Mouse (Mus musculus) liver, adult (tissue): ENCODE data around the gene 4921539E11Rik.
A peak's percentile ranks its signal among the peaks of the same experiment; 100 is the strongest.

Source experiments
- GATA4 ChIP-seq: IDR thresholded peaks from 2 replicates; pipeline ENCODE4 v1.6.1; 2014; ENCODE audit warnings: mild to moderate bottlenecking, low read length; ENCODE audit not compliant: insufficient replicate concordance

Gene 4921539E11Rik

DNA sequence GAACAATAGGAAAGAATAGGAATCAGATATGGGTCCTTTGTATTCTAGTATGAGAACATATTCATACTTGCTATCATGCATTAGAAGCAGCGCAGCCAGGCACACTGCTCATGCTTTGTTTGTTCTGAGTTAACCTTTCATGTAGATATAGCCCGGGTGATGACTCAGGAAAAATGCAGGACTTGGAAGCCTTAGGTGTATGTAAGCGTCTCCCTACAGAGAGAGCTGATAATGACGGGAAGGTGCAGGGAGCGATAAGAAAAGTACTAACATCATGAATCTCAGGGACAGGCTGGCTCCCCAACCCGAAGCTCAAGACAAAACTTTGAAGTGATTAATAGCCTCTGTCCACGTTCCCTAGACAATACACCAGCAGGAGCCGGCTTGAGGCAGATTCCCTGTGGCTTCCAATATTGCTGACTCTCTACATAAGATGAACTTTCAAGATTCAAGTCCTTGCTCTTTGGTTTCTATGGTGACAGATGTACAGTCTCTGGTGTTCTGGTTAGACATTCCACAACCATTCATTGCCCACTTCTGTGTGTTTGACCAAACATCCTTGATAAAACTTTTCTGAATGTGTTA is 26.8 kb downstream of the 4921539E11Rik start:
- TF ChIP-seq GATA4: no peak

DNA sequence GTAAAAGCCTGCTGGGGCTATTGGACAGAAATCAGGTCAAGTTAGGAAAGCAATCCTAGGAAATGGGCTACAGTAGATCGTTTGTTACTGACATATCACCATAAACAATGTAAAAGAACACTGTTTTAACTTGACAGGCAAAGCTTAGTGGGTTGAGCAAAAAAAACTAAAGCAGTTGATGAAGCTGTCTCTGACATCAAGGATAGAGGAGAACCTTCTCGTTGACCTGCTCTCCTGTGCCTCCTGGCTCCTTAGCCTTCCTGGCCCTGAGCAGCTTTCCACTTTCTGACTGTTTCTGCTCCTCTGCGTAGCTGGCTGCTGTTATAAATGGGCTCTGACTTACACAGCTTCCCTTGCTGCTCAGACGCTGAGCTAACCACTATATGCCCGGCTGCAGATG is 27.3 kb downstream of the 4921539E11Rik start:
- TF ChIP-seq GATA4: no peak

DNA sequence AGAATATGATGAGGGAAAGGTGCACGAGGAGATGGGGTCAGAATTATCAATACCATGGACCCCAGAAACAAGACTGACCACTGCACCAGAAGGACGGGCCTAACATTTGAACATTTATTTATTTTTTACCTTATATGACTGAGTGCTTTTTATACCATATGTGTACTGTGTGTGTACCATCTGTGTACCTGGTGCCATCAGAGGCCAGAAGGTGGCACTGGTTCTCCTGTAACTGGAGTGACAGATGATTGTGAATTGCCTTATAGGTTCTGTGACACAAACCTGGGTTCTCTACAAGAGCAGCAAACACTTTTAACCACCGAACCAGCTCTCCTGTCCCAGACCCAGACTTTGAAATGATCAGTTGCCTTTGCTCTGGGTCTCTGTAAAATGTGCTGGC is 31.8 kb downstream of the 4921539E11Rik start:
- TF ChIP-seq GATA4: no peak

DNA sequence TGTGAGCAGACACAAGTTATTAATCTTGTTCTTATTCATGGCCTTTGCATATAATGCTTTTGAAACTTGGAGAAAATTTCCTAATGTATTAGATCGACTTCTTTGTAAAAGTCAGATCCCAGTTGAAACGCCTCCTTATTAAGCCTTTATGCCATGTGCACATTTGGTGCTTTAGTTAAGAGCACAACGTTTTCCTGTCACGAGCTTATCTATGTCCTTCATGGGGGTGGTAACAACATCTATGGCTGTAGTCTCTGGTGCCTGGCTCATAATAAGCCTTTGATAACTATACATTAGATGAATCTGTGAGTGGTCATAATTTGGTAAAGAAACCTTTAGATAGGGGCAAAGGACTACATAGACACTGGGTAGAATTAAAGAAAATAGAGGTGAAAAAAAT is 36.8 kb downstream of the 4921539E11Rik start:
- TF ChIP-seq GATA4: no peak

DNA sequence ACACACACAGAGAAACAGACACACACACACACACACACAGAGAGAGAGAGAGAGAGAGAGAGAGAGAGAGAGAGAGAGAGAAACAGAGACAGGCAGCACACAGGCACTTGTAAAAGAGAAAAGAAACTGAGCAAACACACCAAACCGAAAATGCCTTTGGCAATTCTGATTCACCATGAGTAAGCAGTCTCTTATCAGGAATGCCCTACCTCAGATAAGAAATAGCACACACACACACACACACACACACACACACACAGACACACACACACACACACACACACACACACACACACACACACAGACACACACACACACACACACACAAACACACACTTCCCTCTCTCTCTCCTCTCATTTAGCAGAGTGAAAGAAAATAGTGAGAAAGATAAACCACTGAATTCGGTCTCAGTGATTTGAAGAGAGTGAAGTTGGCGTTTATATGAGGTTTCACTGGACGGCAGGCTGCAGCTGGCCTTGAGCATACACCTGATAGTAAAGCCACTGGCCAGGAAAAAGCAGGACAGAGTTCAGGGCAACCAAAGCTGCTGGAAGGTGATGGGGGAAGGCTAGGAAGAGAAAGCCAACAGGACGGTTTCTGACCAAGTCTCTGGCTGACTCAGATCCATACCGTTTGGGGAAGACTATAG is 41.1 kb downstream of the 4921539E11Rik start:
- TF ChIP-seq GATA4: peak; percentile 99

DNA sequence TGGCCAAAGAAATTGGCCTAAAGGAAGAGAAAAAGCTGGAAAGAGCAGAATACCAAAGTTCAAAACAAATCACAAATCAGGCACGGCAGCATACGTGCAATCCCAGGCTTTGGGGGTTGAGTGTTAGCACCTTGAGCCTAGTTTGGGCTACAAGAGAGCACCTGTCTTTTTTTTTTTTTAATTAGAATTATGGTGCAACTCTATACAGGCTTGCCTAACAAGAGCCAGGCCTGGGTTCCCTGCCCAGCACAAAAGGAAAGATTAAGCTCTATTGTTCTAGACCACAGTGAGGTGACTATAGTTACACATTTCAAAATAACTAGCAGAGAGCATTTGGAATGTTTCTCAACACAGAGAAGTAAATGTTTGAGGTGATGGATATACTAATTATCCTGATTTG is 42.9 kb downstream of the 4921539E11Rik start:
- no peak for TF ChIP-seq GATA4

DNA sequence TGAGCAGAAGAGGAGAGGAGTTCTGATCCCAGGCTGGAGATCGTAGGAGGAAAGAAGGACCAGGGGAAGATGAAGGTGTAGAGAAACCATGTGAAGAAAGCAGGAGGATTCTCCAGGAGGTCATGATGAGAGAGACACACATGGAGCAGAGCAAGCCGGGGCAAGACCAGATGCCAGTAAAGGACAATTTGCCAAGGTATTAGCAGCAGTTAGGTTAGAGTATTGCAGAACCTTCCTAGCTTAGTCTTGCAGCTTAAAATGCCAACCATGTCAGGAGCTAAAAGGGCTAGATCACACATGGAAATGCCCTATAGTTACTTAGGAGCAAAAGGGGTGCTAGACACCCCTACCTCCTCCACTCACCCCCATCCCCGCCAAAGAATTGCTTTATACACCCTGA is 43.4 kb downstream of the 4921539E11Rik start:
- no peak for TF ChIP-seq GATA4

DNA sequence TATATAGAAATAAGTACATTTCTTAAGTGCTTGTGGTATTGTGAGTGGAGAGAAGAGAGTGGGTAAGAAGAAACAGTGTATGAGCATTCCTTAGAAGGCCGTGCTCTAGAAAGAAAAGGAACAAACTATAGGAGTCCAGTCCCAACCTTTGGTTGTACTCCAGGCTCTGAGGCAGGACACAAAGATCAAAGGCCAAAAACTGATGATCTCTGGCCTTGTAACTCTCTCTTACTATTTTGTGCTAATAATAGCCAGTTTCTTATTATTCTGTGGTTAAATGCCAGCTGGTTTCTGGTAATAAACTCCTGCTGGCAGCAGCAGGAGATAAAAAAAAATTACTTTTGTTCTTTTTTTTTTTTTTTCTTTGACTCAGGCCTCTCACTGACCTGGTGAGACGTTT is 58.5 kb downstream of the 4921539E11Rik start:
- no peak for TF ChIP-seq GATA4

DNA sequence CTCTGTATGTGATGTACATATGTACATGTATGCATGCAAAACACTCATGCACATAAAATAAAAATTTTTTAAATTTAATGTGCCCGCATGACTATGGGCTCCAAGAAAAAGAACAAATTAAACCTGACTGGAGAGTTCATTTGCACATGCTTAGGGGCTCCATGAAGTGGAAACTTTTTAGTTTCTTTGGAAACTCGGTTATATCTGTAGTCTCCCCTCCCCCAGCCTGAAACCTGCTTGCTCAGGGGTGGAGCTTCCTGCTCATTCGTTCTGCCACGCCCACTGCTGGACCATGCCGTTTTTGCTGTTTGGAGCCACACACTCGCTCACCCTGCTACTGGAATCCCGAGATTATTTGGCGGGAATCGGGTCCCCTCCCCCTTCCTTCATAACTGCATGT is 67.8 kb downstream of the 4921539E11Rik start:
- TF ChIP-seq GATA4: no peak

DNA sequence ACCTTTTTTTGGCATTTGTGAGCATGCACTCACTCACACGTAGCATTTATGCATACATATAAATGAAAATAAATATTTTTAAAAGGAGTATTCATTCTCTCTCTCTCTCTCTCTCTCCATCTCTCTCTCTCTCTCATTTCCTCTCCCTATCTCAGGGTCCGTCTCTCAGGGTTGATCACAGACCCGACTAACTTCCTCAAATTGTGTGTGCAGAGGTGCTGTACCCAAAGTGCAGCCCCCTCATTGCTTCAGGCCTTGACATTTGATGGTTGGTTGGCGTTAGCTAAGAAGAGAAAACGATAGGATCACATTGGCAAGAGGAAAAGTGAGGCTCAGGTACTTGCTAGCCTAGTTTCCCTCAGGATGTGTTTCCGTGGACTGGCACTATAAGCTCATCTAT is 68.9 kb downstream of the 4921539E11Rik start:
- TF ChIP-seq GATA4: no peak

DNA sequence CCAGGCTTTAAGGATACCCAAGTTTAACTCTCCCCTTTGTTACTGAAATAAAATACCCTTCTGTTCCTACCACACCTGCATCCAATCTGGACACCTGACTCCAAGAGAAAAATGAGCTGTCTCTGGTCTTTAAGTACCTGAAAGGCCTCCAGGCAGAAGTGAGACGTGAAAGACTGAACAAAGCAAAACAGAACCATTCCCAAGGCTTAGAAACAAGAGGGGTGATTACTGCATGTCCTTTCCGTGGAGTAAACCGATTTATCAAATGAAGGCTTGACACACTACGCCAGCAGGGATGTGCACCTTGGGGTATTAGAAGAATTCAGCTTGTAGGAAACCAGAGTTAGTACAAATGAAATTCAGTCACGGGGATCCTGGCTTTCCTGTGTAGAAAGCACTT is 71.7 kb downstream of the 4921539E11Rik start:
- no peak for TF ChIP-seq GATA4

DNA sequence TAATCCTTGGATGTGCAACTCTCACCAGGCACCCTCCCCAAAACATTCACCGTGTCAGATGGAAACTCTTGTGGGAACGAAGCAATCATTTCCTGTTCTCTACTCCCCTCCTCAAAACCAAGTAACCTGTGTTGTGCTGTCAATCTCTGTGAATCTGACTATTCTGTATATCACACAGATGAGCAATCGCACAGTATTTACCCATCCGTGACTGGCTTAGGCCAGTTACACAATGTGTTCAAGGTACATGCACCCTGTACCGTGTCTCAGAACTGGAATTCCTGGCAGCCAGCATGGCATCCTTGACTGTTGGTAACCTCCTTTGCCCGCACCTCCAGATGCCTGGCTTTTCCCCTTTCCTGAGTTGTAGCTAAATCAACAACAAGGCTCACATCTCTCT is 74.6 kb downstream of the 4921539E11Rik start:
- TF ChIP-seq GATA4: peak; percentile 16; the same call in 1 of the 2 replicates

DNA sequence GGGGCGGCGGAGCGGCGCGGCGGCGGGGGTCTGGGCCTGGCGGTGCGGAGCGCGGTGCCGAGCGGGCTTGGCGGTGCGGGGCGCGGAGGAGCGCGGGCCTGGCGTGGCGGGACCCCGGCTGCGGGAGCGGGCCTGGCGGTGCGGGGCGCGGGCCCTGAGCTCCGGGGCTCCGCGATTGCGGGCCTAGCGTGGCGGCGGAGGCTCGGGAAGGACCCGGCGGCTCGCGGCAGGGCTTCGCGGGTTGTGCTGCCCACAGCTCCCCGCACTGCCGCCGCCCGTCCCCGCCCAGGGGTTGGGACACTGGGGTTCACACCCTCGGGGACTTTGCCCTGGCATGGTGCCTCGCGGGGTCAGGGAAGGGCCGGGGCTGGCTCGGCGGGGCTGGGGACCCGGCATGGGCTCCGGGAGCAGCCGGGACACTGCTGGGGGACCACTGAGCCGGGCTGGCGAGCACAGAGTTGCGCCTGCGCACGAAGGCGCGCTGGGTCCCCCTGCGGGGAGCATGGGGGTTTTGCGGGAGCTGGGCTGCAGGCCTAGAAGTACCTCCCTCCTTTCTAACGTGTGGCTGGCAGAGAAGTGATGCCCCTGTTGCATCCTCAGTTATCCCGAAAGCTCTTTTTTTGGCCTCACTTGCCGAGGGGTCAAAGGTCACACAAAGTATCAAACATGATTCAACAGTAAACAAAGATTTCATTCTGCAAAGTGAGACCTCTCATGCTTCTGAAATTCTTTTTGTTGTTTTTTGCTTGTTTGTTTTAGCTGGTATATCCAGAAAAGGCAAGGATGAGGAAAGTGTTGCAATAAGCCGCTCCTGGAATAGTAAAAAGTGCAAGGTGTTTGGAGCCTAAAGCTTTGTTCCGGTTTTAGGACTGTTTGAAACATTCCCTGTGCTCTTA is 75.5 kb downstream of the 4921539E11Rik start, which contains the start of gene Slc35d1:
Gene Slc35d1 (minus strand): TSS at position 240 of the 896 bp plus-strand sequence.
- TF ChIP-seq GATA4: no peak

DNA sequence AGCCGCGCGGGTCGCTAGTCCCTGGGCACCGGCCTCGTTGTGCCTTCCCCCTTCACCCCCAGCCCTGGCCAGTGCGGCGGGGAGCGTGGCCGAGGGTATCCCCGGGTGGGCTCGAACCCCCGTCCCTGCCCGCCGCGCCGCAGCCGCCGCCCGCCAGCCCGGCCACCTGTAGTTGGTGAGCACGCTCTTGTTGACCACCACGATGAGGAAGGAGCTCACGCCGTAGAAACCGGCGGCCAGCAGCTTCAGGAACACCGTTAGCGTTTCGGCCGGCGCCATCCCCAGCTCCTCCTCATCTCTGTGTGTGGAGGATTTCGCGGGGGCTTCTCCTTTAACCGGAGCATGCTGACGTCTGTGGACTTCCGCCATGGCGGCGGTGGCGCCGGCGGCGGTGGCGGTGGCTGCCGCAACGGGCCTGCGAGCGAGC is 76.2 kb downstream of the 4921539E11Rik start:
- no peak for TF ChIP-seq GATA4

DNA sequence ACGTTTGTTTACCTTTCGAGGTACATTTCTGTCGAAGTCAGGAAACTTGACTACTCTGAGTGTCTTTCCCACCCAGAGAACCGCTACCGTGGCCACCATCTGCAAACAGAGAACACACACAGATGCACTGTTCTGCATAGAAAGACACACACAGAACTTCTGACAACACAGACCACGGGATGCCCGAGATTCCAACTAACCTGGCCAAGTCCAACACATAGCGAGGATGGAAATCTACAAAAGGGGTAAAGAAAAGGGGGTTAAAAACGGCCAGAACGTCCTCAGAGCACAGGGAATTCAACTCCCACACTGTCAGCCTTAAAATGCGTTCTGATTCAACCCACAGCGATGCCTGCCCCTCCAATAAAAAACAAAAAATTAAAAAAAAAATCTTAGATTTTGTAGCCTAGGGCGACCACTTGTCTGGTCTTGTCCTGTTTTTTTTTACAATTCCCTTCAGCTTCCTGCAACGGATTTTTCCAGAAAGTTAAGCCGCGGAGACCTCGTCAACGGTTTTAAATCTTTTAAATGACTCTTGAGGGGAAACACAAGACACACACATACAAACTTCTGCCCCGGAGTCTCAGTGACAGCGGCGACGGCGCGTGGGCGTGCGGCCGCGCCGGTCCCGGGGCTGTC is 76.7 kb downstream of the 4921539E11Rik start:
- no peak for TF ChIP-seq GATA4

DNA sequence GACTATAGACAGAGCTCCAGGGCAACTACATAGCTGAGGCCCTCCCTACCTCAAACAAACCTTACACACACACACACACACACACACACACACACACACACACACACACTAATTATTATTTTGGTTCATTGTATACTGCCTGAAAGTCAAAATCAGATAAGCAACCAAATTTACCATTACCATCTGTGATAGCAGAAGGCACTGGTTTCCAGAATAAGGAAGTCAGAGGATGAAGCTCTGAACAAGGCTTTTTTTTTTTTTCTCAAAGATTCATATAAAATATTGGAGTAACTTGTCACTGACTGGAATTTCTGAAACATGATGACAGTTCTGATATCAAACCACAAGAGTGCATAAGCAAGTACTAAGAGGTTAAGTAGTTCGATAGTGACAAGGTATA is 82.1 kb downstream of the 4921539E11Rik start:
- TF ChIP-seq GATA4: no peak

DNA sequence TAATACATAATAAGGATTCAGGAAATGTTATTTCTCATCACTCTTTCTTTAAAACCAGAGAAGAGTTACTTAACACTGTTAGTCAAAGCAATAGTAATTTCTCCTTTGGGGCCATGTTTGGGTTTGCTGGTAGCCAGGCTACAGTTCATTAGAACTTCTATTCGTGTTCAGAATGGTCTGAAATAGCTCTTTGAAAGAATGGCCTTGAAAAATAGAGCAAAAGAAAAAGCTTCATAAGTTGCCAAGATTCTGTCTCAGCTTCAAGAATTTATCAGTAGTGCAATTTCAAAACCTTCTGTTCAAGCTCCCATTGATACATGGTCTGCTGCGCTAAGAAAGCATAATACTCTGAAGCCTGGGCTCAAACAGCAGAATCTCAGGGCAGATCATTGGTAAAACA is 87.0 kb downstream of the 4921539E11Rik start:
- TF ChIP-seq GATA4: no peak
